Mouse (Mus musculus): ENCODE measurements around the gene Gnpat.

DNA sequence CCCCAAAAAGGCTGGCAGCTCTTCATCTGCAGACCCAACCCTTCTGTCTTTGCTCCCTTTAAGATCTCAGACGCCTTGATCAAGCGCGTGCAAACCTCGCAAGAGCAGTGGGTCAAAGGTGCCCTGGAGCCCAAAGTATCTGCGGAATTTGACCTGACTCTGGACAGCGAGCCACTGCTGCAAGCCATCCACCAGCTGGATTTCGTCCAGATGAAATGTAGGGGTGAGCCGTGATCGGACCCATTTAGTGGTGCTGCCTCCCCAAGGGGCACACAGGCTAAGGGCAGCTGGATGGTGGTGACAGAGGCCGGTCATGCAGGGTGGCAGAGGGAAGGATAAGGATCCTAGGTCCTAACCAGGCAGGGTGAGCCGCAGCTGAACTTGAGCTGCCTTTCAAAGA lies 42.7 kb upstream of the Gnpat start:
- TF ChIP-seq EP300 (IDR thresholded peaks at IDR 0.05; ENCODE audit: low read depth) (no peak), CTCF (IDR thresholded peaks at IDR 0.05; ENCODE audit: low read depth) (no peak)
